Mouse (Mus musculus) ovary, adult 18-20 months (tissue): ENCODE results near the gene Cwc22.

Experiments used
- DNase-seq: peaks from one replicate; pipeline ENCODE4 v3.0.0; 2022; ENCODE audit warnings: low spot score, mixed read lengths

Cwc22 gene

GRCm38 (mm10) chr2:77925187-77925924 is 20.8 kb downstream of the Cwc22 start:
- DNase-seq, result no peak

- no peak for DNase-seq
These were observed 22.2 kb downstream of the Cwc22 start for GRCm38 (mm10) chr2:77924003-77924402.

- DNase-seq, result no peak
These were observed 23.0 kb downstream of the Cwc22 start for GRCm38 (mm10) chr2:77923182-77923581.

- DNase-seq, result no peak
These were observed 24.9 kb downstream of the Cwc22 start for GRCm38 (mm10) chr2:77921307-77921706.

- DNase-seq, result no peak
These were observed 25.6 kb downstream of the Cwc22 start for GRCm38 (mm10) chr2:77920621-77921020.

GRCm38 (mm10) chr2:77918474-77918873 is 27.7 kb downstream of the Cwc22 start:
- DNase-seq, result no peak

- no peak for DNase-seq
These were observed 28.2 kb downstream of the Cwc22 start for GRCm38 (mm10) chr2:77918006-77918405.

- no peak for DNase-seq
These were observed 28.8 kb downstream of the Cwc22 start for GRCm38 (mm10) chr2:77917360-77917734.

- no peak for DNase-seq
These were observed 29.4 kb downstream of the Cwc22 start for GRCm38 (mm10) chr2:77916586-77917359.

GRCm38 (mm10) chr2:77915187-77915586 is 31.0 kb downstream of the Cwc22 start:
- no peak for DNase-seq

GRCm38 (mm10) chr2:77913628-77914027 is 32.5 kb downstream of the Cwc22 start:
- no peak for DNase-seq

GRCm38 (mm10) chr2:77912197-77912596 is 34.0 kb downstream of the Cwc22 start:
- DNase-seq, result no peak

- DNase-seq, result no peak
These were observed 34.7 kb downstream of the Cwc22 start for GRCm38 (mm10) chr2:77911452-77911851.

- DNase-seq, result no peak
These were observed 36.0 kb downstream of the Cwc22 start for GRCm38 (mm10) chr2:77910216-77910615.

GRCm38 (mm10) chr2:77907164-77907563 is 39.0 kb downstream of the Cwc22 start:
- no peak for DNase-seq

- DNase-seq, result no peak
These were observed 41.2 kb downstream of the Cwc22 start for GRCm38 (mm10) chr2:77905023-77905422.

- DNase-seq, result no peak
These were observed 41.7 kb downstream of the Cwc22 start for GRCm38 (mm10) chr2:77904495-77904894.

- DNase-seq, result no peak
These were observed 42.2 kb downstream of the Cwc22 start for GRCm38 (mm10) chr2:77903979-77904378.

- no peak for DNase-seq
These were observed 43.1 kb downstream of the Cwc22 start for GRCm38 (mm10) chr2:77903098-77903497.

- no peak for DNase-seq
These were observed 44.9 kb downstream of the Cwc22 start for GRCm38 (mm10) chr2:77901269-77901668.

GRCm38 (mm10) chr2:77900741-77901140 is 45.4 kb downstream of the Cwc22 start:
- DNase-seq, result no peak

GRCm38 (mm10) chr2:77900111-77900510 is 46.1 kb downstream of the Cwc22 start:
- no peak for DNase-seq

GRCm38 (mm10) chr2:77898436-77898835 is 47.7 kb downstream of the Cwc22 start:
- no peak for DNase-seq
